Mouse (Mus musculus) mouse embryonic stem cell (cell line): Measurements from ENCODE around the gene Zfp692.
"Not testable (repeated sequence)": the region's sequence is repeated elsewhere in the genome, so short reads cannot be mapped to it uniquely, and the experiment has no call there.

ENCODE experiments used
- in situ Hi-C, 2 experiments: fragments of 300-500 bp; cut with MboI; formaldehyde crosslinking; loops; 1 replicate in 1 of 2; 3 replicates in 1 of 2; pipeline ENCODE4 v1.14.3; 2019 to 2020; ENCODE audit warnings: low sequenced_read_pairs in 2 of 2, low pct_unique_long_range_greater_than_20kb in 1 of 2, mixed read lengths in 1 of 2; ENCODE audit not compliant: unreplicated experiment in 1 of 2

Gene Zfp692

DNA sequence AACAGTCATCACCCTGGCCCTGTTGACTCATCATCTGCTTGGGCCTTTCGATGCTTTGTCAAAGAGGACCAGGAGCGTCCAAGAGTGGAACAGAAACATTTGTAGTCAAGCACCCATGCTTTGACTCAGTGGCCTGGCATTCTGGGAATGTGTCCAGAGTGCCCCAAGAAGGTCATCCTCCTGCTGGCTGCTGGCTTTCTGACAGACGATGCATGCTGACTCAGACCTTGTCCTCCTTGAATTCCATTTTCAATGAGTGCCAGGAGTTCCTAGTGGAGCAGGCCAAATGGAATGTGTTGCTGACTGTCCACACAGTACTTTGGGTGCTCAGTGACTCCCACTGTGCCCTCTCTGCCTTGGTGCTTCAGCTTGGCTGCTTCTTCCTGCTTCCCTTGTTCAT is 27.9 kb downstream of the Zfp692 start:
- in situ Hi-C loops, result no loop called here

DNA sequence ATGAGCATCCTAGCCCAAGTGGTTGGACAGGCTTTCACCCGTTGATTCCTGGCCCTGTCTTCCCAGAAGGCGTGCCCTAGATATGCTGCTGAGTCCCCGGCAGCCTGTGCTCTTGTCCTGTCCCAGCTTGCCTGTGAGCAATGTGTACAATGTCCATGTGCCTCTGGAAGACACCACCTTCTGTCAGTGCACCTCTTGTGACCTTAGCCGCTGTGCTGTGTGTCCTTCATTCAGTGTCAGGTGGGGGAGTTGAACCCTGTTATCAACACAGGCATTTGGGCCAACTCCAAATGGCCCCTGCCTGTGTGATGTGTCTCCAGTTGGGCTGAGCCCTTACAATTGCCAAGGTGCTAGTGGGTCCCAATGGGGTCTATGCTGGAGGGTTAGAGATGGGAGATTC is 39.9 kb downstream of the Zfp692 start:
- in situ Hi-C loops, result no loop called here

DNA sequence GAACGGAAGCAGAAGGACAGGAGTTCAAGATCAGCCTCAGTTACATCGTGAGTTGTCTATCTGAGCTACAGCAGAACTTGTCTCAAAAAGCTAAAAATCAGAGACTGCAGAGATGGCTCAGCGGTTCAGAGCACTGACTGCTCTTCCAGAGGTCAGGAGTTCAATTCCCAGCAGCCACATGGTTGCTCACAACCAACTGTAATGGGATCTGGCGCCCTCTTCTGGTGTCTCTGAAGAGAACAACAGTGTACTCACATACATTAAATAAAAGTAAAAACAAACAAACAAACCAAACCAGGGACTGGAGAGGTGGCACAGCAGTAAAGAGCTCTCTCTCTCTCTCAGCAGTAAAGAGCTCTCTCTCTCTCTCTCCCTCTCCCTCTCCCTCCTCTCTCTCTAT is 43.8 kb downstream of the Zfp692 start:
- in situ Hi-C loops, result no loop called here

DNA sequence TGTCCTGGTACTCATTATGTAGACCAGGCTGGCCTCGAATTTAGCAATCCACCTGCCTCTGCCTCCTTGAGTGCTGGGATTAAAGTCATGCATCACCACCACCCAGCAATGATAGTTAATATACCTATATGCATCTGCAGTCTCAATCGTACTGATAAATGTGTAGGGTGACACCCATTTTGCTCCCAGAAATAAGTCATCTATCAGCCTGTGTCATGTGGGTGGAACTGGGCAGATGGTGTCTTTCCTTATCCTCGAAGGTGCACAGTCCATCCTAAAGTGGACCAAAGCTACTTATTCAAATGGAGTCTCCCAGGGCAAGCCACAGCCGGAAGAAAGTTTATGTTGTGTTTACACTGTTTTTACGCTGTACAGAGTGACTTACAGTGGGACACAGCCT is 44.3 kb downstream of the Zfp692 start:
- in situ Hi-C loops, result no loop called here

DNA sequence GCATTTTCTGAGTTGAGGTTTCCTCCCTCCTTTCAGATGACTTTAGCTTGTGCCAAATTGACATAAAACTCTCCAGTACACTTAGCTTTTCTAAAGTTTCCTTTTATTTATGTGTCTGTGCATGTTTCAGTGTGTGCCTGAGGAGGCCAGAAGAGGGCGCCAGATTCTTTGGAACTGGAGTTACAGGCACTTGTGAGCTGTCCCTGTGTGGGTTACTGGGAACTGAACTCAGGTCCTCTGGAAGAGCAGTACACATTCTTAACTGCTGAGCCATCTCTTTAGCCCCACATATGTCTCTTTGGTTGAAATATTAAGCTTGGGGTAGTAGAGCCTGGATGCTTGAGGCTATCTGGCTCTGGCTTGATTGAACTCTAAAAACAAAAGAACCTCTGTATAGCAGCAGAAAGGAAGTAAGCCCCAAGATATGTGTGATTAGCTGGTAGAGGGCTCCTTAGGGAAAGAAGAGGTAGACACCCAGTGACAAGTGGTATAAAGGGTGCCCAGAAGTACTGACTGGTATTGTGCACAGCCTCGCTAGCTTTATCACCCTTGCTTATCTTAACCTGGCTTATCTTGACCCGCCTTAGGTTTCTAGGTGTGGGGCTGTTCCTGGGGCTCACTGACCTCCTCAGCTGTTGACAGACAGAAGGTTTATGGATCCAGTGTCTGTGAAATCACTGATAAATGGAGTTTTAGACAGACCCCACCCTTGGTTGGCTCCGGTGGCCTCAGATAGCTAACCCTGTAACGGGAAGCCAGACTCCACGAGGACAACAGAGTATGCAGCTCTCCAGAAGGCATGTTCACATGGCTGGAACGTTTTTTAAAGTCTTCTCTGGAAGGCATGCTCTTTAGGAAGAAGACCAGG is 46.0 kb downstream of the Zfp692 start:
- in situ Hi-C loops, result no loop called here

DNA sequence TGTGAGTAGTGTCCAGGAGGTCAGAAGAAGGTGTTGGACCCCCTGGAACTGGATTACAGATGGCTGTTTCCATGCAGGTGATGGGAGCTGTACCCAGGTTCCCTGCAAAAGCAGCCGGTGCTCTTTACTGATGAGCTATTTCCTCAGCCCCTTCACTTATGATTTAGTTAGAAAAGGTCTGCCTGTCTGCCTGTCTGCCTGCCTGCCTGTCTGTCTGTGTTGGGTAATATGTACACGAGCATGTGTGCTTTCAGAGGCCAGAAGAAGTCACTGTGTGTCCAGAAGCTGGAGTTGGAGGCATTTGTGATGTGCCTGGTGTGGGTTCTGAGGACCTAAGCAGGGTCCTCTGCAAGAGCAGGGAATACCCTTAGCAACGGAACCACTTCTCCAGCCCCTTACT is 46.8 kb downstream of the Zfp692 start:
- in situ Hi-C loops, result no loop called here

DNA sequence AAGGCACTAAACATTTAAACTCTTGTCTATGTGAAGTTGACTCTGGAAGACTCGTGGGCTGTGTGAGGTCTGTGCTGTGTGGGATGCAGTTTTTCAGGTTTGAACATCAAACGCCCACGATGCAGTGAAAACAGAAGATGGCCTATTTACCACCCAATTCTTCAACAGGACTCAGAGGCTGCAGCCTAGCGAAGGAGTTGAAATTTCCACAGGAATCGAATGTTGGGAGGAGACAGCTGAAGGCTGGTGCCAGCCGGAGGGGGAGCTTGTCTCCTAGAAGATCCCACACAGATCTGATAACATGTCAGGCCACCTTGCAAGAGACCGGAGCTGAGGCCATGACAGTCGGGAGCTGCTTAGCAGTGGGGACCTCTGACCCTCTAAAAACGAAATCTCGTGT is 47.6 kb downstream of the Zfp692 start:
- in situ Hi-C loops, result no loop called here

DNA sequence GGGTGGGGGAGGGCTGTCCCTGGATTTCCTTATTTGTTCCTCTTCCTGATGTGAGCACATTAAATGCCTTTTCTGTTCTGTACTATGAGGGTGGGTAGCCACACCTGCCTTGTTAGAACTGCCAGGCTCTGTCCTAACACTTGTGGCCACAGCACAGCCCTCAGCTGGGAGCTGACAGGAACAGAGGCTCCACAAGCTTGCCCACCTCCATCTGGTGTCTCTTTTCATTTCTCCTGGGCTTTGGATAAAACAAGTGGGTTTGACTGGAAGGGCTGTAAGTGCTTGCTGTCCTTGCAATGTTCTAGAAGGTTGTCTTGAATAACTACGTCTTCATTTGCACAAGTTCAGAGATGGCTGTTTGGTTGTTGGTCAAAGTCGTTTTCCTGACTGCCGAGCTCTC is 48.1 kb downstream of the Zfp692 start:
- in situ Hi-C loops, result no loop called here

DNA sequence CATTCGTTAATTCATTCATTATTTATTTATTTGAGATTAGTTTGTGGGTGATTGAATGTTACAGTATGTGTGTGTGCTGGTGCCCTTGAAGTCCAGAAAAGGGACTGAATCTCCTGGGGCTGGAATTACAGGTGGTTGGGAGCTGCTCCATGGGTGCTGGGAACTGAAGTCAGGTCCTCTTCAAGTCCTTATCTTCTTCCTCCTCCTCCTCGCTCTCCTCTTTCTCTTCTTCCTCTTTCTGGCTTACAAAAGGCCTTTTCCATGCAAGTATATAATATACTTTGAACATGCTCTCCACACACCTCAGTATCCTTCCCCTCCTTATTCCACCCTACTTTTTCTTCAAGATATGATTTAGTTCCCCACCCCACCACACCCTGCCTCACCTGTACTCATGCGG is 50.2 kb downstream of the Zfp692 start:
- in situ Hi-C loops, result no loop called here

DNA sequence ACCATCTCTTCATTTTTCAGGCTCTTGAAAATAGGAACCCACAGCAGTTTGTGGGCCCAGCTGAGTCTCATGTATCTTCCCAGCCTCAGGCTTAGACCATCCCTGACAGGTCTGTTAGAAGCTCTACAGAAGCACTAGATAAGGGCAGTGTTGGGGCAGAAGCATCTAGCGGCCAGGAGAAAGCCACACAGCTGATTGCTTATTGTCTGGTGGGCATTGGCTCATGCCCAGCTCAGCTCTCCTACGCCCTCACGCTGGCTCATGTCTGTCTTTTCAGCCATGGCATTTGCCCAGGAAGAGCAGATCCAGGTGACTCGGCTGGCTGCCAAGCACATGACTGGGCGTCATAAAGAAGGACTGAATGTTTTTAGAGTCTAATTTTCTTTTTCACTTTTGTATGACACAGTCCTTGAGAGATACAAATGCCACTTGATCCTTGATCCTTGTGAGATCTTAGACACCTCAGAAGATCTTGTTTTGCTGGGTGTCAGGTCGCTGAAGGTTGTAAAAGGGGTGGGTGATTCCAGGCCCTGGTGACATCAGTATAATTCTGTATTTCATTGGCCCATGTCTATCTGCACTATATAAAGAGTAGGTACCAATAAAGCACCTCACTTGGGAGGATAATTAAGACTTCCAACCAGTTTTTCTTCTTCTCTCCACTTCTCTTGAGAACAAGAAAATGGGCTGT is 51.1 kb downstream of the Zfp692 start:
- in situ Hi-C loops, result no loop called here

DNA sequence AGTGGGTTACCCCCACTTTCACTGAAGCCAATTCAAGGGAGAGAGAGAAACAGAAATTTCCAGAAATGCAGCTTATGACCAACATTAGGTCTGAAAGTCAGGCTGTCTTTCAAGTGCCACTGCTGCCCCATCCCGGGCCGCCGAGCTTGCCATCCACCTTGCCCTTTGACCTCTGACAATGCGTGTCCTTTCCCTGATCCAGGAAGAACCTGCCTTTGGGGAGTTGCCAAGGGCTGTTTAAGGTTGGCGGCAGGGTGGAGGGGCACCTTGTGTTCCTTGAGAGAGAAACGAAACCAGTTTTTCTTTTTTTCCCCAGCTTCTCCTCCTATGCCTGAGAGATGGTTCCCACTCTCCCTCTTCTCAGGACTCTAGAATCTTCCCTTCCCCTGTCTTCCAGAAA is 55.7 kb downstream of the Zfp692 start:
- in situ Hi-C loops, result not testable (repeated sequence)
